Mouse (Mus musculus): ENCODE measurements around the gene Thap3.

DNA sequence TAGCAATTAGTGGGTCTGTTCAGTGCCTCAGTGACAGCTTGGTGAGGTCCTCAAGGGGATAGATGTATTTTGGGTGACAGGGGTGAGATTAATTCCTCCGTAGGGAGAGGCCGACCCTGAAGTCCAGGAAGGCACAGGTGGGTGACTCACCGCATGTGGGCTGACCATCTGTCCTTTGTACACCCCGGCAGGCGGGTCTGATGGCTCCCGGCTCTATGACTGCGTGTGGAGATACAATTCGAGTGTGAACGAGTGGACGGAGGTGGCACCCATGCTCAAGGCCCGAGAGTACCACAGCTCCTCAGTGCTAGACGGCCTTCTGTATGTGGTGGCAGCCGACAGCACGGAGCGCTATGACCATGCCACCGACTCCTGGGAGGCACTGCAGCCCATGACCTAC, 23.3 kb upstream of the Thap3 start:
- no peak for TF ChIP-seq GATA1 (IDR thresholded peaks at IDR 0.05; ENCODE audit: borderline replicate concordance, low read length)
- no peak for TF ChIP-seq CTCF (IDR thresholded peaks at IDR 0.05; ENCODE audit: low read depth, low read length)
